Mouse (Mus musculus): ENCODE data around the gene Egflam. TPM values are rescaled to one million over a fixed set of nuclear protein-coding genes. Genes with fewer than 3 reads are reported as not detected.

Gene Egflam
- polyA plus RNA-seq, 1 experiment from 2014 or later: 9.2 TPM

DNA sequence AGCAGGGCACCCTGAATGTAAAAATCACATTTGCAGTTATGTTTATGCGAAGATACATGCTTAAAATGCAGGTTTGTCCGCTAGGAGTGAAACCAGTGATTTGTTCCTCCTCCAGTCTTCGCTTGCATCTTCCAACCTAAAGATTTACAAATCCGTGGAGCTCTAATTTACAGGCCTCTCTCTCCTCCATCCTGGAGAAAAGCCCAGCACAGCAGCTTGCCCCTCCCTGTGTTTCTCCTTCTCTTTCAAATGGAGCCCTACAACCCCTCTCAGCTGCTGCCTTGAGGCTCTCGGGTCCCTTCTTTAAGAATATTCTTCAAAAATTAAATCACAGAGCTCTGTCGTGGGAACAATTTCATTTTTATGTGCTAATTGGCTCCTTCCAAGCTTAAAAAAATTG is 116.6 kb downstream of the Egflam start:
- Histone ChIP-seq H3K27ac (replicated peaks) (no peak overlapping the region), H3K4me1 (no peaks in the 10 kb centered on the region), H3K36me3 (no peaks in the 10 kb centered on the region), H3K4me3 (no peak overlapping the region), H3K9me3 (replicated peaks) (no peaks in the 10 kb centered on the region), H3K27me3 (ENCODE audit: low read depth, poor library complexity, severe bottlenecking) (no peaks in the 10 kb centered on the region)
- whole genome bisulfite sequencing: 67% methylated on average over 6 of the region's 6 CpGs
- DNase-seq (ENCODE audit: low spot score): no peak

DNA sequence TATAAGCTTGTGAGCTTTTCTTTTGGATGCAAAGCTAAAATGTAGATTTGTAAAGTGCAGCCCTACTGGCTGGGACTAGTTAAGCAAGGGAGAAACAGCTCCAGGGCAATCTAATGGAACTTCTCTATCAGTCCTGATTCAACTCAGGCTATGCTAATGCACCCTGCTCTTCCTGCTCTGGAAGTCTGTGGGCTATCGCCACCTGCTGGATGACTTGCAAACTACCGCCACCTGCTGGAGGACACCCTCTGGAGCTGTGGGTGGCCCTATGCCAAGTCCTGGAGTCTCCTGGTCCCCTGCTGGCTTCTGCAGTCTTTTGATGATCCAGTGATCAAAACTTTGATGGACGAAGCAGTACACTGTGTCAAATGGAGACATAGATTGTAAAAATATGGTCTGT is 134.4 kb downstream of the Egflam start:
- peak; percentile 73 for DNase-seq (ENCODE audit: low spot score)
- Histone ChIP-seq H3K9me3 (replicated peaks) (no peaks in the 10 kb centered on the region), H3K36me3 (no peaks in the 10 kb centered on the region), H3K27me3 (ENCODE audit: low read depth, poor library complexity, severe bottlenecking) (no peaks in the 10 kb centered on the region), H3K4me1 (no peaks in the 10 kb centered on the region), H3K4me3 (no peak overlapping the region), H3K27ac (replicated peaks) (no peak overlapping the region)
- 15% methylated on average over 3 of the region's 3 CpGs for WGBS

DNA sequence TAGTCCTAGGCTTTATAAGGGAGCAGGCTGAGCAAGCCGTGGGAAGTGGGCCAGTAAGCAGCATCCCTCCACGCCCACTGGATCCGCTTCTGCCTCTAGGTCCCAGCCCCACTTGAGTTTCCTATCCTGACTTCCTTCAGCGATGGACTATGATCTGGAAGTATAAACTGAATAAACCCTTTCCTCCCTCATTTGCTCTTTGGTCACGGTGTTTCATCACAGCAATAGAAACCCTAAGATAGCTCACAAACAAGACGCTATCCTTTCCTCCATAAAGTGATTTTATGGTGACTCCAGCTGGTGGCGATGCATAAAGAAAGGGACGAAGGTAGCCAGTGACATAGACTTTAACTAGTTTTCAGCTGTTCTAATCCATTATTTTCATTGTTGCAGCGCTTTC is 134.9 kb downstream of the Egflam start:
- 93% methylated on average over 9 of the region's 9 CpGs for WGBS
- Histone ChIP-seq H3K36me3 (no peaks in the 10 kb centered on the region), H3K9me3 (replicated peaks) (no peaks in the 10 kb centered on the region), H3K4me1 (no peaks in the 10 kb centered on the region), H3K27ac (replicated peaks) (no peak overlapping the region), H3K27me3 (ENCODE audit: low read depth, poor library complexity, severe bottlenecking) (no peaks in the 10 kb centered on the region), H3K4me3 (no peak overlapping the region)
- DNase-seq (ENCODE audit: low spot score): no peak

GRCm38 (mm10) chr15:7261371-7261770 is 136.8 kb downstream of the Egflam start:
- DNase-seq (ENCODE audit: low spot score): no peak
- no peaks in the 10 kb centered on the region for H3K36me3 ChIP-seq
- WGBS: 90% methylated on average over 1 of the region's 1 CpGs

DNA sequence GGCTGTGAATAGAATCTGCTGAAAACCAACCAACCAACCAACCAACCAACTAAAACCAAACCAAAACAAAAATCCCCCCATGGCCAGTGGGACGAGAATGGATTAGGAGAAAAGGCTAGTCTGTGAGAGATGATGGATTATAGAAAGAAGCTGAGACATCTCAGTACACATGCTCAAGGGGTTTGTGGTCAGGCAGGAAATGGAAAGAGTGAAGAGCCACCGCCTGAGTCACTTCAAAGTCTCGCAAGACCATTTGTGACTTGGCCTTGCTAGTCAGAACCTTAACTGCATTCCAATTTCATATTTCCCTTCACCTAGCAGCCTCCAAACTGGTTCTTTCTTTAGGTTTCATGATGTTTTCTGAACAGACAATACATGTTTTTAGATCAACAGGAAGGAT is 141.6 kb downstream of the Egflam start:
- Histone ChIP-seq H3K27me3 (ENCODE audit: low read depth, poor library complexity, severe bottlenecking) (no peaks in the 10 kb centered on the region), H3K4me1 (no peaks in the 10 kb centered on the region), H3K36me3 (no peaks in the 10 kb centered on the region), H3K9me3 (replicated peaks) (no peaks in the 10 kb centered on the region), H3K4me3 (no peak overlapping the region), H3K27ac (replicated peaks) (no peak overlapping the region)
- 94% methylated on average over 3 of the region's 3 CpGs for WGBS
- DNase-seq (ENCODE audit: low spot score): no peak

More at GRCm38 (mm10) chr15:7261371-7261770, 136.8 kb downstream of the Egflam start:
- H3K27me3 ChIP-seq (ENCODE audit: low read depth, poor library complexity, severe bottlenecking): no peaks in the 10 kb centered on the region
- H3K4me1 ChIP-seq: no peaks in the 10 kb centered on the region
- no peaks in the 10 kb centered on the region for H3K9me3 ChIP-seq (replicated peaks)
- H3K27ac ChIP-seq (replicated peaks): no peak overlapping the region
- H3K4me3 ChIP-seq: no peak overlapping the region

- H3K4me1 ChIP-seq: no peaks in the 10 kb centered on the region
- no peaks in the 10 kb centered on the region for H3K27me3 ChIP-seq (ENCODE audit: low read depth, poor library complexity, severe bottlenecking)
- H3K36me3 ChIP-seq: peaks cover 3% of the 10 kb centered on the region; the same call in 1 of the 2 replicates
- DNase-seq (ENCODE audit: low spot score): no peak
- 92% methylated on average over 6 of the region's 6 CpGs for WGBS
- H3K27ac ChIP-seq (replicated peaks): no peak overlapping the region
- no peak overlapping the region for H3K4me3 ChIP-seq
- 0 out of 2 replicates have a peak, but pooled peaks cover 6% of the 10 kb centered on the region for H3K9me3 ChIP-seq (replicated peaks)
Measured at GRCm38 (mm10) chr15:7253326-7253725, 144.9 kb downstream of the Egflam start.

GRCm38 (mm10) chr15:7252106-7252636 is 146.0 kb downstream of the Egflam start:
- Histone ChIP-seq H3K4me1 (no peaks in the 10 kb centered on the region), H3K9me3 (replicated peaks) (0 out of 2 replicates have a peak, but pooled peaks cover 6% of the 10 kb centered on the region), H3K27ac (replicated peaks) (no peak overlapping the region), H3K4me3 (no peak overlapping the region), H3K36me3 (peaks cover 3% of the 10 kb centered on the region; the same call in 1 of the 2 replicates), H3K27me3 (ENCODE audit: low read depth, poor library complexity, severe bottlenecking) (no peaks in the 10 kb centered on the region)
- 77% methylated on average over 12 of the region's 12 CpGs for whole genome bisulfite sequencing
- no peak for DNase-seq (ENCODE audit: low spot score)

DNA sequence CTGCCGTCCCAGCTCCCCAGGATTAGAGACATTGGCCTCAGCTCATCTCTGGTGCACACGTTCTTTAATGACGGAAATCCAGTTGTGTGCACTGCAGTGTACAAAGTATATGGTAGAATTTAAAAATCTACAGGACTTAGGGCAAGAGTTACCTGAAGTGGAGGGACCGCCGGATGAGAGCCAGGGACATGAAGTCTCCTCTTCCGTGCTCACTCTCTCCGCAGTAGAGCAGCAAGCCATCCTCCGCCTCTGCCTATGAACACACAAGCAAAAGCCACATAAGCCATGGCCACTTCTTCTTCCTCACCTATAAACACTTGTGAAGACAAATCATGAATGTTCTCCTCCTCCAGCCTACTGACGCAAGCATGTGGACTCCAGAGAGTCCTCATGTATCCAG is 147.2 kb downstream of the Egflam start:
- Histone ChIP-seq H3K36me3 (peaks cover 3% of the 10 kb centered on the region; the same call in 1 of the 2 replicates), H3K4me1 (no peaks in the 10 kb centered on the region), H3K9me3 (replicated peaks) (0 out of 2 replicates have a peak, but pooled peaks cover 6% of the 10 kb centered on the region), H3K27me3 (ENCODE audit: low read depth, poor library complexity, severe bottlenecking) (no peaks in the 10 kb centered on the region), H3K27ac (replicated peaks) (no peak overlapping the region), H3K4me3 (no peak overlapping the region)
- WGBS: 95% methylated on average over 9 of the region's 9 CpGs
- no peak for DNase-seq (ENCODE audit: low spot score)

DNA sequence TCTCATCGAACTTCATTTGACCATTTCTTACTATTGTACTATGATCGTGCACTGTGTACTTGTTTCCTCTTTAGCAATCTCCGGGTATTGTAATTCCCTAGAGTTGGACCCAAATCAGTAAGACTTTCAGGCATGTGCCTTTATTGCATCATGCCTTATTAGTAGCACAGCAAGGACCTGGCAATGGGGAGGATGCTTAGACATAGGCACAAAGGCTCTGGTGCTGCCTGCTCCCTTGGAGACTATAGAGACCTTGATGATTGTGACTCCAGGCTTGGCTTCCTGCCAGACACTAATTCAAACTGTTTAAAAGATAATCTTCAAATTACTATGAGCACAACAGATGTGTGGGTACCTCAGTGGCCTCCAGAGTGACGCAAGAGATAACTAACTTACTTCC is 149.0 kb downstream of the Egflam start:
- no peak for DNase-seq (ENCODE audit: low spot score)
- no peaks in the 10 kb centered on the region for H3K27me3 ChIP-seq (ENCODE audit: low read depth, poor library complexity, severe bottlenecking)
- peaks cover 3% of the 10 kb centered on the region; the same call in 1 of the 2 replicates for H3K36me3 ChIP-seq
- H3K27ac ChIP-seq (replicated peaks): no peak overlapping the region
- H3K4me3 ChIP-seq: no peak overlapping the region
- WGBS: 95% methylated on average over 4 of the region's 4 CpGs
- 0 out of 2 replicates have a peak, but pooled peaks cover 6% of the 10 kb centered on the region for H3K9me3 ChIP-seq (replicated peaks)
- H3K4me1 ChIP-seq: no peaks in the 10 kb centered on the region

GRCm38 (mm10) chr15:7247321-7247720 is 150.9 kb downstream of the Egflam start:
- Histone ChIP-seq H3K27ac (replicated peaks) (no peak overlapping the region), H3K36me3 (peaks cover 3% of the 10 kb centered on the region; the same call in 1 of the 2 replicates), H3K27me3 (ENCODE audit: low read depth, poor library complexity, severe bottlenecking) (no peaks in the 10 kb centered on the region), H3K4me1 (no peaks in the 10 kb centered on the region), H3K9me3 (replicated peaks) (0 out of 2 replicates have a peak, but pooled peaks cover 6% of the 10 kb centered on the region), H3K4me3 (no peak overlapping the region)
- WGBS: 91% methylated on average over 8 of the region's 8 CpGs
- no peak for DNase-seq (ENCODE audit: low spot score)

DNA sequence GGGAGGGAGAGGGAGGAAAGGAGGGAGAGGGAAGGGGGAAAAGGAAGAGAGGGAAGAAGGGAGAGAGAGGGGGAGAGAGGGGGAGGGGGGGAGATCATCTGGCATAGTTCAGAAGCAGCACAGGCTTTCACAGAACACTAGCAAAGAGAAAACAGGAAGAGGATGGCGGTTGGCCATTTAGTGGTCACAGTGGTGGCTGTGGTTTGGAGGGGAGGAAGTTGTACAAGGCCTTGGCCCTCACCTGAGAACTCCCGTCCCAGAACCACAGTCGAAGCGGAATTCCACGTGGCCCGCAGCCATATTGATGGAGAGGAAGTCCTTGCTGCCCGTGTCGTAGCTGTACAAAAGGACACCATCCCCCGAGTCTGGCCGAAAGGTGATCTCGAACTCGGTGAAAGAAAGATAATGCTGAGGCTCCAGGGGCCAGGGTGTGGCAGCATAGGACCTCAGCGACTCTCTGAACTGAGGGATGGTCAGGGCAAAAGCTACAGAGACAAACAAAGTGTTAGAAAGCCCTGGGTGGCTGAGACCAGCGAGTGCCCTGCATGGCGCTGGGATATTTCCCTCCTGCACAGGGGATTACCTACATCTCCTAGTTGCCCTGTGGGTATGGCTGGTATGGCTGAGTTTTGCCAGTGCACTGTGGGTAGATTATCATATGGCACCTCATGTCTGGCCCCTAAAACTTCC is 155.9 kb downstream of the Egflam start:
- no peak overlapping the region for H3K4me3 ChIP-seq
- WGBS: 84% methylated on average over 15 of the region's 15 CpGs
- H3K9me3 ChIP-seq (replicated peaks): no peaks in the 10 kb centered on the region
- H3K4me1 ChIP-seq: no peaks in the 10 kb centered on the region; the same call in 1 of the 2 replicates
- no peak overlapping the region for H3K27ac ChIP-seq (replicated peaks)
- no peak for DNase-seq (ENCODE audit: low spot score)
- H3K27me3 ChIP-seq (ENCODE audit: low read depth, poor library complexity, severe bottlenecking): no peaks in the 10 kb centered on the region
- no peaks in the 10 kb centered on the region for H3K36me3 ChIP-seq

GRCm38 (mm10) chr15:7240950-7241349 is 157.2 kb downstream of the Egflam start:
- WGBS: 74% methylated on average over 3 of the region's 3 CpGs

GRCm38 (mm10) chr15:7239904-7240303 is 158.3 kb downstream of the Egflam start:
- H3K27ac ChIP-seq (replicated peaks): no peak overlapping the region
- no peaks in the 10 kb centered on the region for H3K9me3 ChIP-seq (replicated peaks)
- 93% methylated on average over 11 of the region's 11 CpGs for WGBS
- no peaks in the 10 kb centered on the region; the same call in 1 of the 2 replicates for H3K4me1 ChIP-seq
- no peaks in the 10 kb centered on the region for H3K27me3 ChIP-seq (ENCODE audit: low read depth, poor library complexity, severe bottlenecking)
- DNase-seq (ENCODE audit: low spot score): no peak
- no peak overlapping the region for H3K4me3 ChIP-seq
- no peaks in the 10 kb centered on the region for H3K36me3 ChIP-seq

More at GRCm38 (mm10) chr15:7240950-7241349, 157.2 kb downstream of the Egflam start:
- no peaks in the 10 kb centered on the region for H3K36me3 ChIP-seq
- no peaks in the 10 kb centered on the region for H3K27me3 ChIP-seq (ENCODE audit: low read depth, poor library complexity, severe bottlenecking)
- DNase-seq (ENCODE audit: low spot score): no peak
- no peaks in the 10 kb centered on the region; the same call in 1 of the 2 replicates for H3K4me1 ChIP-seq
- no peaks in the 10 kb centered on the region for H3K9me3 ChIP-seq (replicated peaks)
- H3K4me3 ChIP-seq: no peak overlapping the region
- no peak overlapping the region for H3K27ac ChIP-seq (replicated peaks)

Measured in midbrain, embryonic 10.5 days (tissue).